Mouse (Mus musculus) cortical plate, adult 2 months (tissue): ENCODE measurements around the gene Gria1. TPM values are rescaled to one million over a fixed set of nuclear protein-coding genes. Genes with fewer than 3 reads are reported as not detected.
A peak's percentile ranks its signal among the peaks of the same experiment; 100 is the strongest.

Source experiments
- H3K27ac ChIP-seq: fragments of 200-500 bp; 2 replicates; pipeline ENCODE4 v1.5.1; 2012; ENCODE audit warnings: low read length, control low read depth, inconsistent platforms; ENCODE audit not compliant: insufficient read depth
- H3K4me1 ChIP-seq: fragments of 200-500 bp; 2 replicates; pipeline ENCODE4 v1.6.1; 2011; ENCODE audit warnings: low read length; ENCODE audit not compliant: control insufficient read depth, insufficient read depth
- H3K4me3 ChIP-seq: fragments of 200-500 bp; 2 replicates; pipeline ENCODE4 v1.5.1; 2011; ENCODE audit warnings: mild to moderate bottlenecking, low read length, control low read depth; ENCODE audit not compliant: insufficient read depth
- CTCF ChIP-seq: fragments of 200-500 bp; IDR thresholded peaks from 2 replicates; pipeline ENCODE4 v1.5.1; 2011; ENCODE audit warnings: mild to moderate bottlenecking, control low read depth, low read length; ENCODE audit not compliant: insufficient read depth; ENCODE audit errors: extremely low read depth
- POLR2A ChIP-seq: fragments of 200-500 bp; IDR thresholded peaks from 2 replicates; pipeline ENCODE4 v1.6.1; 2011; ENCODE audit warnings: mild to moderate bottlenecking, low read length, control low read depth; ENCODE audit not compliant: insufficient read depth; ENCODE audit errors: extremely low read depth
- polyA plus RNA-seq: library from polyadenylated mRNA; depleted of rRNA; stranded (reverse); fragments of >200 nt; gene quantifications from 2 replicates; pipeline ENCODE4 v1.2.3, GENCODE M21; 2012

The Gria1 gene
- polyA plus RNA-seq, 1 experiment: 100.0 TPM

- H3K27ac ChIP-seq: no peak overlapping the region
Observed at GRCm38 (mm10) chr11:57244543-57244942, 233.4 kb downstream of the Gria1 start.

GRCm38 (mm10) chr11:57248870-57249269 is 237.7 kb downstream of the Gria1 start:
- peaks cover 5% of the 10 kb centered on the region for H3K4me1 ChIP-seq
- H3K4me3 ChIP-seq: no peak overlapping the region
- no peak for TF ChIP-seq CTCF
- no peak overlapping the region for H3K27ac ChIP-seq

More at GRCm38 (mm10) chr11:57244543-57244942, 233.4 kb downstream of the Gria1 start:
- no peak overlapping the region for H3K4me3 ChIP-seq
- TF ChIP-seq POLR2A (no peak), CTCF (no peak)
- H3K4me1 ChIP-seq: peaks cover 7% of the 10 kb centered on the region; the same call in 1 of the 2 replicates

DNA sequence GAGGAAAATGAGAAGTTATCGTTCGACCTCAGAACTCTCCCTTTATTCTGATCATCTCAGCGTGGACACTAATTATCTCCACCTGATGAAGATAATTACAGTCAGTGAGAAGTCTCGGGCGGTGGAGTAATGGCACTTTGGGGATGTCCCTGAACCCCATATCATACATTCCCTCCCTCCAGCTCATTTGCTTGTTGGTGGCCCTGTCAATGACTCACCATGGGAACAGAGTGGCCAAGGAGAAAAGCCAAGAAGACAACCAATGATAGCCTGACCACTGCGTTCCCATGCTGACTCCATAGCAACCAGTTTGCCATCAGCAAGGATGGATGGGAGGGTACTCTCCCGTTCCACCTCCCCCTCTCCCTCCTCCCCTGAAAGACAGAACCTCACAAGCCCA is 238.9 kb downstream of the Gria1 start:
- Histone ChIP-seq H3K4me3 (no peak overlapping the region), H3K27ac (no peak overlapping the region)
- no peak for TF ChIP-seq POLR2A
- TF ChIP-seq CTCF: no peak

GRCm38 (mm10) chr11:57271687-57272086 is 260.5 kb downstream of the Gria1 start:
- H3K4me1 ChIP-seq: peaks cover 13% of the 10 kb centered on the region
- no peak overlapping the region for H3K4me3 ChIP-seq
- 0 out of 2 replicates have a peak, but pooled peaks have one; percentile 43 for TF ChIP-seq POLR2A
- TF ChIP-seq CTCF: no peak
- peak overlapping the region; percentile 49; the same call in 1 of the 2 replicates for H3K27ac ChIP-seq

More for the DNA sequence above, 238.9 kb downstream of the Gria1 start:
- H3K4me1 ChIP-seq: peaks cover 5% of the 10 kb centered on the region

DNA sequence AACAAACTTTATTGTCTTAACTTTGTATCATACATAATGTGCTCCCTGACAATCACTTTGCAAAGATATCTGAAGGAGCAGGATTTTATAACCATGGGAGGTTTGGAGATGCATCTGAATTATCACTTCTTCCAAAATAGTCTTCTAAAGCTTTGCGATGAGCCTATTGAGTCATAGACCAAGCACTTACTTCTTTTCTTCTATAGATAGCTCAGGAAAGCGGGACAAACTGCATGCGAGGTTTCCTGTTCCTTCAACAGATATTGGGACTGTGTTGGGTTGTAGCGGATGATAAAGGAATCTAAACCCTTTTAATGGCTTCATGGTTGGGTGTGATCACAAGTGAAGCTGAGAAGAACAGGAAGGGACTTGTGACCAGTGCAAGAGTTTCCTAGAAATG is 263.5 kb downstream of the Gria1 start:
- TF ChIP-seq POLR2A (no peak), CTCF (no peak)
- Histone ChIP-seq H3K4me3 (no peak overlapping the region), H3K4me1 (peaks cover 14% of the 10 kb centered on the region), H3K27ac (peak overlapping the region; percentile 79)

DNA sequence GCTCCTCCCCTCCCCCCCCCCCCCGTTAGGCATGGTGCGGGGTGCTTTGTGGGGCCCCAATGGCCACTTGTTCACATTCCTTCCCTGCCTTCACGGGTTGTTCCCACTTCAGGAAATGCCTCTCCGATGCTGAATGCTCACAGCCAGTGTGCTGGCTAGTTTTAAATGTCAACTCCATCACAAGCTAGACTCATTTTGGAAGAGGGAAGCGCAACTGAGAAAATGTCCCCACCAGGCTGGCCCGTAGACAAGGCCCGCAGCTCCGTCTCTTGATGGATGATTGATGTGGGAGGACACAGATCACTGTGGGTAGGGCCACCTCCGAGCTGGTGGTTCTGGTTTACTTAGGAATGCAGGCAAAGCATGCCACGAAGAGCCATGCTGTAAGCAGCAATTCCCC is 266.9 kb downstream of the Gria1 start:
- TF ChIP-seq CTCF: no peak
- Histone ChIP-seq H3K4me1 (peaks cover 10% of the 10 kb centered on the region), H3K4me3 (no peak overlapping the region), H3K27ac (no peak overlapping the region)

DNA sequence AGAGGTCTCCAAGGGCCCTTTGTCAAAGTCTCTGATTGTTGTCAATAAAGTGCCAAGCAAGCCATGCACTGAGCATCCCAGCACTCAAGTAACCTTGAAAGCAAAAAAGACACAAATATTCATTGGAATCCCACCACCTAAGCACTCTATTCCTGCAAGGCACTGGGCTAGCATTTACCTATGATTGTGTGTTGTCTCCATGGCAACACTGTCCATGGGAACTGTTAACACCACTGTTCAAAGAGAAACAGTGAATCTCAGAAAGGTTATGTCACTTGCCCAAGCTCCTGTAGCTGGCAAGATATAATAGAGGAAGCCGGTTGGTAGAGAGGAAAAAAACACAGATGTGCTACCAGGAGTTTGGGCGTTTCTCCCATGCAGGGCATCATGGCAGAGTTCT is 274.9 kb downstream of the Gria1 start:
- Histone ChIP-seq H3K4me3 (no peak overlapping the region), H3K4me1 (no peaks in the 10 kb centered on the region; the same call in 1 of the 2 replicates), H3K27ac (no peak overlapping the region)
- TF ChIP-seq CTCF (no peak), POLR2A (no peak)

- H3K27ac ChIP-seq: no peak overlapping the region
- no peak overlapping the region for H3K4me3 ChIP-seq
- peaks cover 4% of the 10 kb centered on the region; the same call in 1 of the 2 replicates for H3K4me1 ChIP-seq
- TF ChIP-seq POLR2A: no peak
- no peak for TF ChIP-seq CTCF
Observed at GRCm38 (mm10) chr11:57297376-57297775, 286.2 kb downstream of the Gria1 start.

GRCm38 (mm10) chr11:57298263-57298662 is 287.1 kb downstream of the Gria1 start:
- TF ChIP-seq CTCF: no peak
- no peak for TF ChIP-seq POLR2A
- Histone ChIP-seq H3K4me3 (no peak overlapping the region), H3K27ac (no peak overlapping the region), H3K4me1 (peaks cover 4% of the 10 kb centered on the region; the same call in 1 of the 2 replicates)

DNA sequence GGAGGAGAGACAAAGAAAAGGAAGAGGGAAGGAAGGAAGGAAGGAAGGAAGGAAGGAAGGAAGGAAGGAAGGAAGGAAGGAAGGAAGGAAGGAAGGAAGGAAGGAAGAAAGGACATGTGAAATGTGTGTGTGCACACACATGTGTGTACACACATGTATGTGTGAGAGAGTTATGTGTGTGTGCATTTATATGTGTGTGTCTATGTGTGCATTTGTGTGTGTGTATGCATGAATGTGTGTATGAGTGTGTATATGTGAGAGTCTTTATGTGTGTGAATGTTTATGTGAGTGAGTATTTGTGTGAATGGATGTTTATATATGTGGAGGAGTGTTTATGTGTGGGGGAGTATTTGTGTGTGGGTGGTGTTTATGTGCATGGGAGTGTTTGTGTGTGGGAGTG is 287.5 kb downstream of the Gria1 start:
- TF ChIP-seq CTCF: no peak
- TF ChIP-seq POLR2A: no peak

More for the DNA sequence above, 287.5 kb downstream of the Gria1 start:
- Histone ChIP-seq H3K27ac (no peak overlapping the region), H3K4me3 (no peak overlapping the region), H3K4me1 (peaks cover 4% of the 10 kb centered on the region; the same call in 1 of the 2 replicates)
